Mouse (Mus musculus) cortical plate, adult 2 months (tissue): ENCODE measurements at regions not wholly inside any gene's neighbourhood (a gene's known extent, or its start where the extent isn't known, plus 50 kb on each side); places are given as distances from the start of the nearest gene placed in this dataset.

Experiments
- CTCF ChIP-seq: fragments of 200-500 bp; IDR thresholded peaks from 2 replicates; pipeline ENCODE4 v1.5.1; 2011; ENCODE audit warnings: mild to moderate bottlenecking, control low read depth, low read length; ENCODE audit not compliant: insufficient read depth; ENCODE audit errors: extremely low read depth
- POLR2A ChIP-seq: fragments of 200-500 bp; IDR thresholded peaks from 2 replicates; pipeline ENCODE4 v1.6.1; 2011; ENCODE audit warnings: mild to moderate bottlenecking, low read length, control low read depth; ENCODE audit not compliant: insufficient read depth; ENCODE audit errors: extremely low read depth

DNA sequence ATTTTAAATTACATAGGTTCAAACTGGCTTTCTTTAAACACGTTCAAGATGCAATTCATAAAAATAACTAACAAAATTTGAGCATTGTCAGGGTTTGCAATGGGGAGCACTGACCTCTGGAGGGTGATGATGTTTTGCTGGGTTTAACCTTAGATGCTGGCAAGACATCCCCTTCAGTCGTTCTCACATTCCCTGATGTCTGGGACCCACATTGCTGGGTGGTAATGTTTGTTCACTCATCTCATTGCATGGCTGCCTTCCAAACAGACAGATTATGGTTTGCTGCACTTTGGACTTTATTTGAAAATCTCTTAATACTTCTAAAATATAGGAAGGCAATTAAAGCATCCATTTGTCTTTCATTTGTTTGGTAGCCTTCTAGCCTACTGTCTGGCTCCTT lies 206.9 kb downstream of the Tle4 start:
- TF ChIP-seq POLR2A (no peak), CTCF (no peak)
